Mouse (Mus musculus): ENCODE measurements around the gene Rbms2. TPM values are rescaled to one million over a fixed set of nuclear protein-coding genes. Genes with fewer than 3 reads are reported as not detected.
A peak's percentile ranks its signal among the peaks of the same experiment; 100 is the strongest.
"Not testable (repeated sequence)": the region's sequence is repeated elsewhere in the genome, so short reads cannot be mapped to it uniquely, and the experiment has no call there.

The Rbms2 gene
- 10 to 100 TPM; 64.2 to 65.3 TPM for total RNA-seq (2021)
- long read RNA-seq, experiment 1, transcript Rbms2-201 (13 exons, 1,481 nt) = major isoform, 6 of 17 reads
- long read RNA-seq, experiment 1, partial matches to known transcripts = 4 of 17 reads
- long read RNA-seq, experiment 1, other reads (novel, unspliced or antisense) = 7 of 17 reads
- long read RNA-seq, experiment 2, transcript Rbms2-201 (13 exons, 1,481 nt) = major isoform, 5 of 14 reads
- long read RNA-seq, experiment 2, partial matches to known transcripts = 6 of 14 reads
- long read RNA-seq, experiment 2, other reads (novel, unspliced or antisense) = 3 of 14 reads

- peak; percentile 16 for DNase-seq
Observed at GRCm38 (mm10) chr10:128179989-128180388, at the start of gene Rbms2. Rbms2 (minus strand) TSS chr10:128180297.

- DNase-seq = no peak
Observed at GRCm38 (mm10) chr10:128228009-128228408, 47.9 kb upstream of the Rbms2 start.

- DNase-seq = no peak
Observed at GRCm38 (mm10) chr10:128227592-128227991, 47.5 kb upstream of the Rbms2 start.

- no peak for DNase-seq
Observed at GRCm38 (mm10) chr10:128225538-128225937, 45.4 kb upstream of the Rbms2 start, which contains the start of gene Mip. Mip (plus strand) TSS chr10:128225838.

- DNase-seq = no peak
Observed at GRCm38 (mm10) chr10:128225064-128225463, 45.0 kb upstream of the Rbms2 start.

GRCm38 (mm10) chr10:128221533-128222286 is 41.6 kb upstream of the Rbms2 start:
- no peak for DNase-seq

GRCm38 (mm10) chr10:128218387-128219117 is 38.5 kb upstream of the Rbms2 start:
- DNase-seq = no peak

GRCm38 (mm10) chr10:128214981-128215380 is 34.9 kb upstream of the Rbms2 start:
- DNase-seq = no peak

- DNase-seq = not testable (repeated sequence)
Observed at GRCm38 (mm10) chr10:128214112-128214511, 34.0 kb upstream of the Rbms2 start.

GRCm38 (mm10) chr10:128212871-128213323 is 32.8 kb upstream of the Rbms2 start:
- DNase-seq = peak; percentile 42

GRCm38 (mm10) chr10:128212148-128212547 is 32.1 kb upstream of the Rbms2 start:
- DNase-seq = no peak

- DNase-seq = peak; percentile 94
Observed at GRCm38 (mm10) chr10:128211390-128212108, 31.5 kb upstream of the Rbms2 start, which contains the start of gene Spryd4. Spryd4 (minus strand) TSS chr10:128211807.

- peak; percentile 21 for DNase-seq
Observed at GRCm38 (mm10) chr10:128210954-128211353, 30.9 kb upstream of the Rbms2 start.

GRCm38 (mm10) chr10:128210131-128210530 is 30.0 kb upstream of the Rbms2 start:
- DNase-seq = no peak

GRCm38 (mm10) chr10:128209311-128210009 is 29.4 kb upstream of the Rbms2 start:
- DNase-seq = no peak

GRCm38 (mm10) chr10:128208326-128208725 is 28.2 kb upstream of the Rbms2 start:
- DNase-seq = no peak

GRCm38 (mm10) chr10:128204941-128205340 is 24.8 kb upstream of the Rbms2 start:
- no peak for DNase-seq

- DNase-seq = no peak
Observed at GRCm38 (mm10) chr10:128201856-128202255, 21.8 kb upstream of the Rbms2 start.

GRCm38 (mm10) chr10:128194551-128195461 is 14.7 kb upstream of the Rbms2 start:
- peak; percentile 62 for DNase-seq

GRCm38 (mm10) chr10:128194024-128194550 is 14.0 kb upstream of the Rbms2 start, which contains the start of gene Gls2:
Gls2 (plus strand) TSS chr10:128194457.
- DNase-seq = peak; percentile 97

Data from gastrocnemius, postnatal 10 days (tissue).